Mouse (Mus musculus) kidney, postnatal 14 days (tissue): ENCODE data around the gene Rab3il1.
A peak's percentile ranks its signal among the peaks of the same experiment; 100 is the strongest.

Experiments used
- DNase-seq: peaks from one replicate; pipeline ENCODE4 v3.0.0; 2022; ENCODE audit warnings: mixed read lengths

Rab3il1 gene

GRCm38 (mm10) chr19:10041388-10042148 lies 40.1 kb downstream of the Rab3il1 start, which contains the start of gene Fads3:
Gene Fads3 (plus strand): TSS chr19:10041569.
- peak; percentile 91 for DNase-seq

- DNase-seq, result no peak
These were observed 40.8 kb downstream of the Rab3il1 start for GRCm38 (mm10) chr19:10042232-10042631.

- DNase-seq, result no peak
These were observed 41.3 kb downstream of the Rab3il1 start for GRCm38 (mm10) chr19:10042816-10043215.

DNA sequence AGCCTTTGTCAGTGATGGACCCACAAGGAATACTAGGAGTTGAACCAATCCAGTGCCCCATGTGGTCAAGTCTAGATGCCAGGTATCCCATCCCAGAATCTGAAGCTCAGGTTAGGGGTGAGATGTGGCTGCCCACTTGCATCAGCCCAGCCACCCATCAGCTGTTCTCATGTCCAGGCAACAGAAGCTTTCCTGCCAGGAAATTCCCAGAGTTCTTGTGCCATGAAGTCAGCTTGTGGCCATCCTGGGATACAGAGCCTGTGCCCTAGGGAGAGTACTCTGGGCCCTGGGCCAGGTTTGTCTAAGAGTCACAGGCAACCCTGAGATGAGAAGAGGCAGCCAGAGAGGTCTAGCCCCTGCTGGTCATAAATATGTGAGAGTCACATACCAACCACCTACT lies 42.2 kb downstream of the Rab3il1 start:
- peak; percentile 74 for DNase-seq

GRCm38 (mm10) chr19:10045707-10046106 lies 44.2 kb downstream of the Rab3il1 start:
- DNase-seq, result no peak

GRCm38 (mm10) chr19:10046346-10046745 lies 44.9 kb downstream of the Rab3il1 start:
- DNase-seq, result peak; percentile 71

GRCm38 (mm10) chr19:10046983-10047382 lies 45.5 kb downstream of the Rab3il1 start:
- no peak for DNase-seq

GRCm38 (mm10) chr19:10049533-10049932 lies 48.1 kb downstream of the Rab3il1 start:
- DNase-seq, result no peak

DNA sequence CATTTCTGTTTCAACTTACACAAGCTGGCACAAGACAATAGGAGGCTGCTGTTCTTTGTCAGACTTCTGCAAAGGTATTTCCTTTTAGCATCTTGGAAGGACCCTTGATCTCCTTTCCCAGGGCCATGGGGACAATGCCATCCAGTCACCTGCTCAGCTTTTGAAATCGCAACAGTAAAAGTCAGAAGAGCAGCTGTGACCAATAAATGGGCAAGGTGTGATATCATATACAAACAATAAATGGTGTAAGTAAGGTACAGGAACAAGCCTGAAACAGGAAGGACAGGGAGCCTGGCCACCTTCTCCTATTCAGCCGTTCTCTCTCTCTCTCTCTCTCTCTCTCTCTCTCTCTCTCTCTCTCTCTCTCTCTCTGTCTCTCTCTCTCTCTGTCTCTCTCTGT lies 49.0 kb downstream of the Rab3il1 start:
- no peak for DNase-seq

DNA sequence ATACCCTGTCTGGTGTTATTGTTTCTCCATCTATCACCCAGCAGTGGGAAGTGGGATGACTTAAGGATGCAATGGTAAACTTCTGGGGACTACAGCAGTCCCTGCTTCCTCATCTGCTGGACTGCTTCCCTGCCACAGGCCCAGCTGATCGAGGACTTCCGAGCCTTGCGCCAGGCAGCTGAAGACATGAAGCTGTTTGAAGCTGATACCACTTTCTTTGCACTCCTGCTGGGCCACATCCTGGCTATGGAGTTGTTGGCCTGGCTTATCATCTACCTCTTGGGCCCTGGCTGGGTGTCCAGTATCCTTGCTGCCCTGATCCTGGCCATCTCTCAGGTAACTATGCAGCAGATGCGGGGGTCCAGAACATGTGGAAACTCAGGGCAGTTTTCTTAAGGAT lies 51.2 kb downstream of the Rab3il1 start:
- no peak for DNase-seq

GRCm38 (mm10) chr19:10053692-10054260 lies 52.3 kb downstream of the Rab3il1 start:
- DNase-seq, result no peak

GRCm38 (mm10) chr19:10054361-10055075 lies 53.0 kb downstream of the Rab3il1 start:
- DNase-seq, result no peak

DNA sequence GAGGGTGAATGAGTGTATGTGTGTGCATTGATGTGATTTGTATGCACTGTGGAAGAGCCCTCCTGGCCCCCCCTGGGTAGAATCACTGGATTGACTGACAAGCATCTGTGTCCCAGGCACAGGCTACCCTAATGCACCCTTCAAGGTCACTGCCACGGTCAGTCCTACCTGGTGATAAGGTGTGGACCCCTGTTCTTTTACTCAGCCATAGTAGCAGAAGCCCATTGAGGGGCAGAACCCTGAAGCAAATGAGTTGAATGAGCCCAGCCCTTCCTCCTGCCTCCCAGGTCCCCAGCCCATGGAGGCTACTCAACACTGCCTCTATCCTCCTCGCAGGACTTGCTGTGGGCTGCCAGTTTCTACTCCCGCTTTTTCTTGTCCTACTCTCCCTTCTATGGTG lies 53.8 kb downstream of the Rab3il1 start:
- DNase-seq, result no peak

DNA sequence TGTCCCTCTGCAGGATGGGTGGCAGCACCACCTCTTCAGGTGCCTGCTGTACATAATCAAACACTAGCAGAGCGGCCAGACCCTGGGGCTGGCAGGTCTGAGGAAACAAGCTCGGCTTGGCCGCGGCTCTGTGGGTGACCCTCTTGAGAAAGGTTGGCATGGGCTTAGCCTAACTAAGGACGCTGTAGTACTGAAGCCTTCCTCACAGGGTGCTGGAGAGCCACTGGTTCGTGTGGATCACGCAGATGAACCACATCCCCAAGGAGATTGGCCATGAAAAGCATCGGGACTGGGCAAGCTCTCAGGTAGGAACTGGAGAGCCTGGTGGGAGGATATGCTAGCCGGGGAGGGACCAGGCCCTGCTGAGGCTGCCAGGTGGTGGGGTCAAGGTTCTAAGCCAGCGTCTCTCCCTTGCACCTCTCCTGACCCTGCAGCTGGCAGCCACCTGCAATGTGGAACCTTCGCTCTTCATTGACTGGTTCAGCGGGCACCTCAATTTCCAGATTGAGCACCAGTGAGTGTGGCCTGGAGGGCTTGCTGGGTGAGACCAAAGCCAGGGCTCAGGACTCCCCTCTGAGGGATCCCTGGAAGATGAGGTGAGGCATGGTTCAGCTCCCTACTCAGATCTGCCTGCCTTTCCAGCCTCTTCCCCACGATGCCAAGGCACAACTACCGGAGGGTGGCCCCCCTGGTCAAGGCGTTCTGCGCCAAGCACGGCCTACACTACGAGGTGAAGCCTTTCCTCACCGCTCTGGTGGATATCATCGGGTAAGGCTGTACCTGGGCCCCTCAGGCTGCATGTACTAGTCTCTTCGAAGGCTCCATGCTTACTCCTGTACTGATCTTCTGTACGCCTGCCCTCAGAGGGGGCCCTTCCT lies 54.6 kb downstream of the Rab3il1 start:
- DNase-seq, result peak; percentile 68

- DNase-seq, result no peak
These were observed 55.2 kb downstream of the Rab3il1 start for GRCm38 (mm10) chr19:10056686-10057085.

DNA sequence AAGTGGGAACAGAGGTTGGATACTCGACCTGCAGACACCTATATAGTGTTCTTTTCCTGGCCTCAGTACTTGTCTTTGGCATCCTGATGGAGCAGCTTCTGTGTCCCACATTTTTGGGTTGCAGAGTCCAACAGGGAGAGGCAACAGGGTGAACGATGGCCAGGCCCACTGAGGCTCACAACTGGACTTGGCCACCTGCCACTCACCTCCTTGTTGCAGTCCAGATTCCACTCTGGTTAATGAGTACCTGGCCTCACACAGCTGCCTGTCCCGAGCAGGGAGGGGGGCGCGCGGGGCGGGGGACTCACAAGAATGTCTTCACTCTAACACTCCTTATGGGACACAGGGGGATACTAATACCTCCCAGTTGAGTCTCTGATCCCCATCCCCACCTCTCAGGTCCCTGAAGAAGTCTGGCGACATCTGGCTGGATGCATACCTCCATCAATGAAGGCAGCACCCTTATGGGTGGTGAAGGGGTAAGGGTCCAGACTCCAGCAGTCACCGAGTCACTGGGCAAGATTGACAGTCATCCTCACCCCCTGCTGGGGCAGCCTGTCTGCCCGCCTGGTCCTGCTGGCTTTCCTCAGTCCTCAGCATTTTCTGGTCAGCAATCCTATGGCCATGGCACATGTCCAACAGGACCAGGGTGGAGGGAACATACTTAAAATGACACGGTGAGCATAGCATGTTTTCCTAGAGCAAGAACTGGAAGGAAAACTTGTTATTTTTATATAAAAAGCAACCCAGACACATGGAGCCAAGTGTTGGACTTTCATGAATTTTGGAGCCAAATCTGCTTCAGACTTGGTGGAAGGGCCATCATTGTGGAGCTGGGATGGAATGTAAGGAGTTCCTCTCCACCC lies 56.2 kb downstream of the Rab3il1 start:
- DNase-seq, result peak; percentile 94

DNA sequence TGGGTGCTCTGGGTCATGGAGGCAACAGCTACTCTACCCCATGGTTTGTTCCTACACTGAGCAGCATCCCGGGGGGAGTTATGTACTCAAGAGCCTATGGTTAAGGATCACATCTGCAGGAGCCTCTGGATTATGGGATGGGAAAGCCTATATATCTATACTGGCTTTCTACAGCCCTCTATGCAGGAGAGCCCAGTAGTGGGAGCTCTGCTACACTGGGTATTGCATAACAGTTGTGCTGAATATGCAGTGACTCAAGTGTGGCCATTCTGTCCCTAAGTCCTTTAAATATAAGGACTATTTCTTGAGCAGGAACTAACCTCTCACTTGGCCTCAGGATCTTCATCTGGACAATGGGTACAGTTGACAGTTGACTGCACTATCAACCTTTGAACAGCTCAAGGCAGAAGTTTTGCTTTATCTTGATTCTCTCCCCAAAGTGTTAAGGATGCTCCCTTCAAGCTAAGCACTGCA lies 56.9 kb downstream of the Rab3il1 start:
- DNase-seq, result no peak

- DNase-seq, result no peak
These were observed 57.5 kb downstream of the Rab3il1 start for GRCm38 (mm10) chr19:10058876-10059427.

GRCm38 (mm10) chr19:10059911-10060567 lies 58.6 kb downstream of the Rab3il1 start:
- DNase-seq, result peak; percentile 62

DNA sequence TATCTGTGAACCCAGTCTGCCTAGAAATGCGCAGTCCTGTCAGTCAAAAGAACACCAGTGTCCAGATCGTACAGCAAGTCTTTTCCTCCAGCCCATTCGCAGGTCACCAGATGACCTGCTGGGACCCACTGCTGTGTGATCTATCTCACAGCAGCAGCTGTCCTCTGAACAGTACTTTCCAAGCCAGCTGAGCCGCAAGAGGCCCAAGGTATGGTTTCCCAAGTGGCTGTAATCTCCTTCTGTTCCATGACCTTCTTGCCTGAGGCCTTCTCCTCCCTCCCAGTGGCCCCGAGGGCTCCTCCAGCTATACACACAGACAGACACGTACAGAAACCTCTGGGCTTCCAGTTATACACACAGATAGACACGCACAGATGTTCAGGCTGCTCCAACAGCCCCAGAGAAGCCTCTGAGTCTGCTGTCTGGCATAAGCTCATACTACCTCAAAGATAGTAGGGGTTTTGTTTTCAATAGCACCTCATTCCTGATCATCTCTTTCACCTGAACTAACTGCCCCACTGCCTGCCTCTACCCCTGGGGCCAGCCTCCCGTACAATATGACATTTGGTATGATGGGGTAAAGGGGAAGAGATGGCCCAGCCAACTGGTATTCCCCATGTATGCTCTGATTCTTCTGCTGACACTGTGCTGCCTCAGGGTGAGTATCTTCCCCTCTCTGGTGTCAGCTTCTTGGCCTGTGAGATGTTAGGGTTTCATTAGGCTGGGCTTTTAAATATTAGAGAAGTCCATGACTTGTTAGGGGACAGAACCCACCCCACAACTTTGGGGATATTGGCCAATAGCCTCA lies 59.5 kb downstream of the Rab3il1 start:
- no peak for DNase-seq
